Mouse (Mus musculus): ENCODE data around the gene Cdca5. TPM values are rescaled to one million over a fixed set of nuclear protein-coding genes. Genes with fewer than 3 reads are reported as not detected.
A peak's percentile ranks its signal among the peaks of the same experiment; 100 is the strongest.

Gene Cdca5
- total RNA-seq, 1 experiment: 50.7 TPM

DNA sequence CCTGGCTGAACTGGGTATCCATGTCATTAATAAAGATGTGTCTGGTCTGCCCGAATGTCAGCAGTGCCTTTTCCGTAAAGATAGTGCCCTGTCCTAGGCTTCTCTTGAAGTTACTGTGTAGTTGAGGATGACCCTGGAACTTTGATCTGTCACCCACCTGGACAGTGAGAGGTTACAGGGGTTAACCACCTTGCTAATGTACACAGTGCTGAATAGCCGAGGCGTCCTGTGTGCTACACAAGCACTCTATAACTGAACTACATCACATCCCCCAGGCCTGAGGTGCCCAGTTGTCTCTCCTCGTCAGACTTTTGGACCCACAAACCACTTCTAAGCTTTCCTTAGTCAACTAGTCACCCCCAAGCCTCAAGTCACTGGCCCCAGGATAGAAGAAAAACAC lies 22.4 kb upstream of the Cdca5 start:
- in situ Hi-C loops (cut with MboI; ENCODE audit: low sequenced_read_pairs in 2 of 2, unreplicated experiment in 2 of 2): no loop called here
- TF ChIP-seq MAFK (IDR thresholded peaks at IDR 0.05; ENCODE audit: insufficient read depth, low read depth, low read length) (no peak), CHD2 (IDR thresholded peaks at IDR 0.05; ENCODE audit: low read depth, low read length) (no peak), ZC3H11A (IDR thresholded peaks at IDR 0.05; ENCODE audit: borderline replicate concordance, low read depth, low read length) (no peak), HCFC1 (IDR thresholded peaks at IDR 0.05; ENCODE audit: borderline replicate concordance, insufficient read depth, low read length) (no peak), ZNF384 (IDR thresholded peaks at IDR 0.05; ENCODE audit: low read depth, low read length) (no peak)
- no peak for DNase-seq (ENCODE audit: low read depth, low spot score)
- Histone ChIP-seq H3K4me1 (ENCODE audit: control insufficient read depth in 2 of 2, insufficient read depth in 2 of 2, low read length in 2 of 2, poor library complexity in 1 of 2) (peaks cover 0 to 8% of the 10 kb centered on the region in 2 experiments; a peak in 2 of 4 replicates), H3K27ac (ENCODE audit: insufficient read depth, low read depth, low read length, poor library complexity, severe bottlenecking) (no peak overlapping the region), H3K9me3 (ENCODE audit: control insufficient read depth, insufficient read depth, low read depth, low read length) (no peaks in the 10 kb centered on the region), H3K36me3 (ENCODE audit: control insufficient read depth, insufficient read depth, low read length, poor library complexity, severe bottlenecking) (peaks cover 17% of the 10 kb centered on the region), H3K9ac (ENCODE audit: insufficient read depth, low read depth, low read length, poor library complexity, severe bottlenecking) (peak overlapping the region; percentile 94; the same call in 1 of the 2 replicates), H3K4me3 (ENCODE audit: insufficient read depth in 1 of 2, low read depth in 1 of 2, low read length in 2 of 2, poor library complexity in 1 of 2, severe bottlenecking in 1 of 2) (peak overlapping the region; percentile 52 to 82; a peak in 3 of 4 replicates)

DNA sequence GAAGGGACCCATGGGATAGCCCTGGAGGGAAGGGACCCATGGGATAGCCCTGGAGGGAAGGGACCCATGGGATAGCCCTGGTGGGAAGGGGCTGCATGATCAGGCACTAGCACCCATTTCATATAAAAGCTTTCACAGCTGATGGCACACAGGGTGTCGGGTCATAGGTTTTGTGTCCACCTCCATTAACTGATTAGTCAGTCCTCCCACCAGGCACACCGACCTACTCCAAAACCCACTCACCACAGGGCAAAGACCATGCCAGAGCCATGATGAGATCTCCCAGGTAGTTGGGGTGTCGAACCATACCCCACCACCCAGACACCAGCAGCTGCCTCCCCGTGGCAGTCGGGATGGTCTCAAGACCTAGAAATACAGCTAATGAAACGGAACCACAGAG lies 21.7 kb upstream of the Cdca5 start:
- Histone ChIP-seq H3K9ac (ENCODE audit: insufficient read depth, low read depth, low read length, poor library complexity, severe bottlenecking) (no peak overlapping the region), H3K4me1 (ENCODE audit: control insufficient read depth in 2 of 2, insufficient read depth in 2 of 2, low read length in 2 of 2, poor library complexity in 1 of 2) (peaks cover 0 to 11% of the 10 kb centered on the region in 2 experiments; a peak in 2 of 4 replicates), H3K4me3 (ENCODE audit: insufficient read depth in 1 of 2, low read depth in 1 of 2, low read length in 2 of 2, poor library complexity in 1 of 2, severe bottlenecking in 1 of 2) (no peak overlapping the region), H3K27ac (ENCODE audit: insufficient read depth, low read depth, low read length, poor library complexity, severe bottlenecking) (no peak overlapping the region), H3K9me3 (ENCODE audit: control insufficient read depth, insufficient read depth, low read depth, low read length) (no peaks in the 10 kb centered on the region), H3K36me3 (ENCODE audit: control insufficient read depth, insufficient read depth, low read length, poor library complexity, severe bottlenecking) (peaks cover 17% of the 10 kb centered on the region)
- no peak for DNase-seq (ENCODE audit: low read depth, low spot score)
- no peak for TF ChIP-seq ZNF384 (IDR thresholded peaks at IDR 0.05; ENCODE audit: low read depth, low read length)
- in situ Hi-C loops (cut with MboI; ENCODE audit: low sequenced_read_pairs in 2 of 2, unreplicated experiment in 2 of 2): no loop called here

DNA sequence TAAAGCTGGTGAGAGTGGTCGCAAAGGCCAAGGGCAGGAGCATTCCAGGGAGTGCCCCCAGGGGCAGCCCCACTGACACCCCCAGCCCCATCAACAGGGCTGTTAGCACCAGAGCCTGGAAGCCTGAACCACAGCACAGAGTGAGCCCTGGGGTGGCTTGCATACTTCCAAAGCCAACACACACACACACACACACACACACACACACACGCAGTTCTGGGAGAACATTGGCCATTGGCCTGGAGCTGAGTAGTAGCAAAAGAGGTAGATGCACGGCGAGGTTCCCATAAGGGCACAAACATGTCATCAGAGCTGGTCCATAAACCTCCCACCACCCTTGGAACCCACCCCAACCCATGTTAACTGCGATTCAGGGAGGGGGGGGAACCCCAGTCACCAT lies 18.2 kb upstream of the Cdca5 start:
- no peak overlapping the region for H3K27ac ChIP-seq (ENCODE audit: insufficient read depth, low read depth, low read length, poor library complexity, severe bottlenecking)

DNA sequence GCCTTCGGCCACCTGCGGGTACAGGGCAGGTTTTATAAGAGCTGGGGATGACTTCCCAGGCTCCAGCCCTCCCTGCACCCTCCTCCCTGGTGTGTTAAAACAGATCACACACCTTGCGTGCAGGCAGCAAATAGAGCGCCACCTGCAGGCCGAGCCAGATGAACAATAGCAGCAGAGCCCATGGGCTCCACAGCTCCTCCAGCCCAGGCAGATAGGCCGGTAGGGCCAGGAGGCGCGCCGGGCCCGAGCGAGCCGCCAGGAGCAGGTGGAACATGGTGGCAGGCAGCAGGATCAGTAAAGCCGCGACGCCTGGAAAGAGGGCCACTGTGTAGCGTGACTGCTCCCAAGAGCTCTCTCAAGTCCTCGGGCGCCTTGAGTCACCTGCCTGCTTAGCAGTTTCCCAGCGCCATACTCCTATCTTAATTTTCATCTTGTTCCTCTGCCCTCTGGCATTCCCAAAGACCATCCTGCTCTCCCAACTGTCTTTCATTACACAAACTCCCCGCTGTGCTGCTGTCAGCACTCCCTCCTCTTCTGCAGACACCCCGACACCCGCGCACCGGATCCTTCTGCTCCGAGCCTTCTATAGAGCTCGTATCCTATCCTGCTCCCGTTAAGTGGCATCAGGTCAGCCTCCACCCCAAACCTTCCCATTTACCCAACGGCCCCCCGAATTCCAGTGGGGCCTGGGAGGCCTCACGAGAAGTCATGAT lies 17.6 kb upstream of the Cdca5 start:
- peak overlapping the region; percentile 28; the same call in 1 of the 2 replicates for H3K27ac ChIP-seq (ENCODE audit: insufficient read depth, low read depth, low read length, poor library complexity, severe bottlenecking)
- no peaks in the 10 kb centered on the region for H3K9me3 ChIP-seq (ENCODE audit: control insufficient read depth, insufficient read depth, low read depth, low read length)
- peak; percentile 85 for DNase-seq (ENCODE audit: low read depth, low spot score)
- in situ Hi-C loops (cut with MboI; ENCODE audit: low sequenced_read_pairs in 2 of 2, unreplicated experiment in 2 of 2): no loop called here
- H3K4me1 ChIP-seq (ENCODE audit: control insufficient read depth in 2 of 2, insufficient read depth in 2 of 2, low read length in 2 of 2, poor library complexity in 1 of 2): peaks cover 0 to 14% of the 10 kb centered on the region in 2 experiments; a peak in 1 of 4 replicates
- H3K36me3 ChIP-seq (ENCODE audit: control insufficient read depth, insufficient read depth, low read length, poor library complexity, severe bottlenecking): peaks cover 3% of the 10 kb centered on the region; the same call in 1 of the 2 replicates
- H3K9ac ChIP-seq (ENCODE audit: insufficient read depth, low read depth, low read length, poor library complexity, severe bottlenecking): peak overlapping the region; percentile 73
- peak overlapping the region; percentile 71 to 95 for H3K4me3 ChIP-seq (ENCODE audit: insufficient read depth in 1 of 2, low read depth in 1 of 2, low read length in 2 of 2, poor library complexity in 1 of 2, severe bottlenecking in 1 of 2)
- no peak for TF ChIP-seq ZC3H11A (IDR thresholded peaks at IDR 0.05; ENCODE audit: borderline replicate concordance, low read depth, low read length)

More for the DNA sequence above, 18.2 kb upstream of the Cdca5 start:
- no peak for TF ChIP-seq MAFK (IDR thresholded peaks at IDR 0.05; ENCODE audit: insufficient read depth, low read depth, low read length)
- TF ChIP-seq ZC3H11A (IDR thresholded peaks at IDR 0.05; ENCODE audit: borderline replicate concordance, low read depth, low read length): no peak
- no peak for TF ChIP-seq HCFC1 (IDR thresholded peaks at IDR 0.05; ENCODE audit: borderline replicate concordance, insufficient read depth, low read length)
- no peak for TF ChIP-seq CHD2 (IDR thresholded peaks at IDR 0.05; ENCODE audit: low read depth, low read length)
- TF ChIP-seq ZNF384 (IDR thresholded peaks at IDR 0.05; ENCODE audit: low read depth, low read length): no peak
- Histone ChIP-seq H3K4me3 (ENCODE audit: insufficient read depth in 1 of 2, low read depth in 1 of 2, low read length in 2 of 2, poor library complexity in 1 of 2, severe bottlenecking in 1 of 2) (peak overlapping the region; percentile 25 to 95), H3K4me1 (ENCODE audit: control insufficient read depth in 2 of 2, insufficient read depth in 2 of 2, low read length in 2 of 2, poor library complexity in 1 of 2) (peaks cover 0 to 12% of the 10 kb centered on the region in 2 experiments; a peak in 1 of 4 replicates), H3K36me3 (ENCODE audit: control insufficient read depth, insufficient read depth, low read length, poor library complexity, severe bottlenecking) (peaks cover 3% of the 10 kb centered on the region; the same call in 1 of the 2 replicates), H3K9ac (ENCODE audit: insufficient read depth, low read depth, low read length, poor library complexity, severe bottlenecking) (peak overlapping the region; percentile 45), H3K9me3 (ENCODE audit: control insufficient read depth, insufficient read depth, low read depth, low read length) (no peaks in the 10 kb centered on the region)
- in situ Hi-C loops (cut with MboI; ENCODE audit: low sequenced_read_pairs in 2 of 2, unreplicated experiment in 2 of 2): no loop called here
- no peak for DNase-seq (ENCODE audit: low read depth, low spot score)
